Mouse (Mus musculus) CH12.LX (cell line): ENCODE measurements at regions not wholly inside any gene's neighbourhood (a gene's known extent, or its start where the extent isn't known, plus 50 kb on each side); places are given as distances from the start of the nearest gene placed in this dataset.

Experiments
- CTCF ChIP-seq, 2 experiments: IDR thresholded peaks in 1 of 2; conservative IDR thresholded peaks in 1 of 2; 2 replicates each; pipeline ENCODE4 v1.5.1; 2011 to 2012; ENCODE audit warnings: low read depth in 2 of 2, low read length in 2 of 2, improper control_type of control experiment in 1 of 2, inconsistent platforms in 1 of 2, mild to moderate bottlenecking in 1 of 2, moderate library complexity in 1 of 2
- USF1 ChIP-seq: IDR thresholded peaks from 2 replicates; pipeline ENCODE4 v1.6.1; 2014; ENCODE audit warnings: low read depth, mild to moderate bottlenecking, inconsistent platforms, low read length, improper control_type of control experiment

DNA sequence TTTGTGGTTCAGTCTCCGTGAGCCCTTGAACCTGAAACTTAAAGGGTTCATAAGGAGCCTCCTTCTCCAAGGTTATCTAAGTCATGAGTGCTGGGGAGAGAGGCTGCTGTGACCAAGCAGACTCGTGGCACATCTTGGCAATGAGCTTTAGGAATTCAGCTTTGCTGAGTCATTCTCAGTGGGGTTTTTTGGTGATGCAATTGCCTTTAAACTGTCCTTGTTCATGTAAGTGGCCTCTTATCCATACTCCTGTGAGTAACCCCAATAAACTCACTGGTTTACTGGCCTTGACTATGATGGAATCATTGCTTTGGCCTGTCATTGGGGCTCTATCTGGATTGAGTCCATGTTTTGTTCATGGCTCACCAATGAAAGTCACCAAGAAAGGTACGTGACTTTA lies 218.2 kb upstream of the Ppp2r3a start:
- TF ChIP-seq CTCF (conservative IDR thresholded peaks at IDR 0.05 in 1 of 2, IDR thresholded peaks at IDR 0.05 in 1 of 2; ENCODE audit: low read depth in 2 of 2, low read length in 2 of 2) (no peak), USF1 (no peak)
